Mouse (Mus musculus): Measurements from ENCODE around the gene H2al1m.

DNA sequence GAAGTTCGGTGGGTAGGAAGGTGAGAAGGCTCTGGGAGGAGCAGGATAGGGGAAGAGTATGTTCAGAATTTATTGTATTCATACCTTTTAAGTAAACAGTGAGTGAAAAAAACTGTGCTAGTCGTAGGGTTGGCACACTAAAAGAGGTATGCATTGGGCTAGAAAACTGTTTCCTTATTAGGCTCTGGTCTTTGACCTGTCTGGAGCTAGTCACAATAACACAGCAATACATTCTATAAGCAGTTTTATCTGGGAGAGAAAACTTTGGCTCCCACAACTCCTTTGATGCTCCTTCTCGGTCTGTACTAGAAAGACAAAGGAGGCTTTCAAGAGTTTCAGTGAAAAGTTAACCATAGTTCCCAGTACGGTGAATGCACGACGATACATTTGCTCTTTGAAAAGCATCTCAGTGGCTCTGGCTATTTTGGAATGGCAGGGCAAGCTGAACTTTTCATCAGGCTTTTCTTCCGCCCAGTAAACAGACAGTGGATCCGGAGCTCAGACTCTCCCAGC, 11.6 kb upstream of the H2al1m start:
- TF ChIP-seq EP300 (IDR thresholded peaks at IDR 0.05; ENCODE audit: insufficient read depth, low read depth, low read length) = no peak
- no peak for TF ChIP-seq CTCF (IDR thresholded peaks at IDR 0.05)

All from heart, adult 2 months (tissue).